Mouse (Mus musculus) midbrain, embryonic 16.5 days (tissue): ENCODE results near the gene Dbp. TPM values are rescaled to one million over a fixed set of nuclear protein-coding genes. Genes with fewer than 3 reads are reported as not detected.

Experiments used
- ATAC-seq: fragments of 200-750 bp; cut with Nextera tagmentation; 2 replicates; pipeline ENCODE4 v1.8.0; 2017; ENCODE audit warnings: moderate TSS enrichment
- H3K27ac ChIP-seq: fragments of 300-500 bp; sonication (generic); 2 replicates; pipeline ENCODE4 v1.5.1; 2014; ENCODE audit warnings: mild to moderate bottlenecking, low read length, mixed read lengths
- H3K27me3 ChIP-seq: fragments of 300-500 bp; sonication (generic); 2 replicates; pipeline ENCODE4 v1.6.1; 2014; ENCODE audit warnings: low read depth, low read length, mixed read lengths; ENCODE audit not compliant: control insufficient read depth, insufficient read depth
- H3K36me3 ChIP-seq: fragments of 300-500 bp; sonication (generic); 2 replicates; pipeline ENCODE4 v1.6.1; 2014; ENCODE audit warnings: mild to moderate bottlenecking, low read length, moderate library complexity, mixed read lengths; ENCODE audit not compliant: control insufficient read depth, insufficient read depth
- H3K4me1 ChIP-seq: fragments of 300-500 bp; sonication (generic); 2 replicates; pipeline ENCODE4 v1.6.1; 2014; ENCODE audit warnings: mild to moderate bottlenecking, low read length, mixed read lengths; ENCODE audit not compliant: control insufficient read depth, insufficient read depth
- H3K4me2 ChIP-seq: fragments of 300-500 bp; sonication (generic); 2 replicates; pipeline ENCODE4 v1.6.1; 2014; ENCODE audit warnings: mild to moderate bottlenecking, low read length, mixed read lengths
- H3K4me3 ChIP-seq: fragments of 300-500 bp; sonication (generic); 2 replicates; pipeline ENCODE4 v1.5.1; 2014; ENCODE audit warnings: low read depth, mild to moderate bottlenecking, low read length, moderate library complexity, mixed read lengths
- H3K9ac ChIP-seq: fragments of 300-500 bp; sonication (generic); 2 replicates; pipeline ENCODE4 v1.6.1; 2014; ENCODE audit warnings: low read depth, low read length, mixed read lengths
- H3K9me3 ChIP-seq: fragments of 300-500 bp; sonication (generic); replicated peaks from 2 replicates; pipeline ENCODE4 v1.6.1; 2014; ENCODE audit warnings: mild to moderate bottlenecking, low read length, mixed read lengths; ENCODE audit not compliant: control insufficient read depth, poor library complexity, severe bottlenecking
- WGBS: fragments of 180-500 bp; shearing (Covaris S2); extraction: QIAGEN DNeasy Blood & Tissue Kit; methylation state at CpG from one replicate; pipeline ENCODE4 v1.1.7; 2014; 5-methylcytosine and 5-hydroxymethylcytosine counted together
- polyA plus RNA-seq: library from polyadenylated mRNA; unstranded; fragments of >200 nt; fragmentation: Nextera tagmentation; extraction: Ambion mirVana; gene quantifications from 2 replicates; pipeline ENCODE4 v1.2.1, GENCODE M21; 2015

Dbp gene
- polyA plus RNA-seq, 1 experiment from 2014 or later: 2.3 TPM

- no peak overlapping the region for H3K4me3 ChIP-seq
- peak overlapping the region; percentile 7; the same call in 1 of the 2 replicates for H3K9ac ChIP-seq
- no peak overlapping the region for H3K27ac ChIP-seq
- WGBS: 34% methylated on average over 11 of the region's 11 CpGs
- no peaks in the 10 kb centered on the region for H3K4me1 ChIP-seq
- H3K36me3 ChIP-seq: no peaks in the 10 kb centered on the region
- no peaks in the 10 kb centered on the region for H3K9me3 ChIP-seq
- H3K27me3 ChIP-seq: no peaks in the 10 kb centered on the region; the same call in 1 of the 2 replicates
- H3K4me2 ChIP-seq: peak overlapping the region; percentile 26
- 0 out of 2 replicates have a peak, but pooled peaks have one; percentile 14 for ATAC-seq
Measured at GRCm38 (mm10) chr7:45741777-45742176, 36.9 kb downstream of the Dbp start.

DNA sequence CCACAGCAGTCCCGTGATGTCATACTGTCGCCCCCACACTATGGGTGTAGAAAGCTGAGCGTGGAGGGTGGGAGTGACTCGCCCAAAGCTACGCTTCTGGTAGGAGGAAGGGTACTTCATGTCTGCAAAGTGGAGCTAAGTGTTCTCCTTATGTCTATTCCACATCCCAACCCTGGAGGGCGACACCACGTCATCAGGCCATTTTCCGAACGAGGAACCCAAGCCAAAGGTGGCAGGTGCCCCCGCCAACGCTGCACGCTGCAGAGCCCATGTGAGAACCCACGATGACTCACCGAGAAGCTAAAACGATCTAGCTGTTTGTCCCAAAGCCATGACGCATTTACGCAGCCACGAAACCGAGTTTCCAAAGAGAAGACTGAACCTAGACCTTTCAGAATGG is 37.5 kb downstream of the Dbp start:
- Histone ChIP-seq H3K9me3 (no peaks in the 10 kb centered on the region), H3K9ac (no peak overlapping the region), H3K27ac (no peak overlapping the region), H3K4me2 (peak overlapping the region; percentile 26), H3K4me1 (no peaks in the 10 kb centered on the region), H3K36me3 (no peaks in the 10 kb centered on the region), H3K4me3 (no peak overlapping the region), H3K27me3 (no peaks in the 10 kb centered on the region; the same call in 1 of the 2 replicates)
- WGBS: 36% methylated on average over 19 of the region's 19 CpGs
- no peak for ATAC-seq

DNA sequence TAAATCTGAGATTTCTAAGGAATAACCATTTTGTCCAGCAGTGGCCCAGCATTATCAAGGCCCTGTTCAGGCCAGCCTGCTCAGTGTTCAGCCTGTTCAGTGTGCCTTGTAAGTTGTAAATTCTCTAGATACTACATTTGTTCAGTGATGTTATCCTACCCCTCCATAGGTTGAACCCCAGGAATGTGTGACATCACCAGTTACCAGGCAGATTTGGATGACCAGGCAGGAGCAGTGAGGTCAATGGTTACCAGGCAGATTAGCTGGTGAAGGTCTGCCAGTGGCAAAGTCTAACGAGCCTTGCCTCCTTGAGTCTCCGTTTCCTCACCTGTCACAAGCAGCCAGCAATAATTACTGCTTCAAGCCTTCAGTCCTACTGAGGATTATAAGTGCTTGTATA is 39.5 kb downstream of the Dbp start:
- H3K4me3 ChIP-seq: no peak overlapping the region
- WGBS: 46% methylated on average over 2 of the region's 2 CpGs
- H3K9ac ChIP-seq: no peak overlapping the region
- no peaks in the 10 kb centered on the region for H3K9me3 ChIP-seq
- H3K4me1 ChIP-seq: peaks cover under 1% of the 10 kb centered on the region; the same call in 1 of the 2 replicates
- no peaks in the 10 kb centered on the region; the same call in 1 of the 2 replicates for H3K27me3 ChIP-seq
- H3K4me2 ChIP-seq: no peak overlapping the region
- ATAC-seq: no peak
- H3K27ac ChIP-seq: no peak overlapping the region
- no peaks in the 10 kb centered on the region for H3K36me3 ChIP-seq

DNA sequence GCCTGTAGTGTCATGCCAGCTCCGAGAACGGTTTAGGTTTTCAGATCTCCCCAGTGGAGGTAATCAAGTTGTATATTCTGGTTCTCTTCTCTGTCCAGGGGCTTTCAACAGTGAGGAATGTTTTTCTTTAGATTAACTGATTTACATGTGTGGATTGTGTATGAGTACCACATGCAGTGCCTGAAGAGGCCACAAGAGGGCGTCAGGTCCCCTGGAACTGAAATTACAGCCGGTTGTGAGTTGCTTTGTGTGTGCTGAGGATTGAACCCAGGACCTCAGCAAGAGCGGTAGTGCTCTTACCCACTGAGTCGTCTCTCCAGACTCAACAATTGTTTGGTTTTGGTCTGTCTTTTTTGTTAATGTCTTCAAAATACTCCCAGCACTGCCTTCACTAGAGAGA is 41.6 kb downstream of the Dbp start:
- H3K9ac ChIP-seq: no peak overlapping the region
- no peak overlapping the region for H3K4me2 ChIP-seq
- no peaks in the 10 kb centered on the region; the same call in 1 of the 2 replicates for H3K27me3 ChIP-seq
- no peaks in the 10 kb centered on the region for H3K9me3 ChIP-seq
- H3K36me3 ChIP-seq: no peaks in the 10 kb centered on the region
- H3K4me1 ChIP-seq: peaks cover 3% of the 10 kb centered on the region; the same call in 1 of the 2 replicates
- 73% methylated on average over 6 of the region's 6 CpGs for WGBS
- no peak for ATAC-seq
- H3K27ac ChIP-seq: no peak overlapping the region
- H3K4me3 ChIP-seq: no peak overlapping the region

DNA sequence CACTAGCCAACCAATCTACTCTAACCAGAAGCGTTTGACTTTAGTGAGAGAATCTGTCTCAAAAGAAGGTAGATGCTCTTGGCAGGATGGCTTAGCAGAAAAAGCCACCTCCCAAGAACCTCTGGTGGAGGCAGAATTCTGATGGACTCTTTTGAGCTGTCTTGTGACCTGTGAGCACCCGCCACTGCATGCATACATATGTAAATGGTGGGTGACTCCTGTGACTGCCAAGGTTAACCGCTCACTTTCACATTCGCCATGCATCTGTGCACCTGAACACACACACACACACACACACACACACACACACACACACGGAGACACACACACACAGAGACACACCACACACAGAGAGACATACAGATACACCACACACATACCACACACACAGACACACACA is 42.6 kb downstream of the Dbp start:
- Histone ChIP-seq H3K27me3 (no peaks in the 10 kb centered on the region), H3K4me3 (no peak overlapping the region), H3K4me2 (no peak overlapping the region), H3K9me3 (no peaks in the 10 kb centered on the region), H3K4me1 (peaks cover 3% of the 10 kb centered on the region; the same call in 1 of the 2 replicates), H3K9ac (no peak overlapping the region), H3K36me3 (no peaks in the 10 kb centered on the region), H3K27ac (no peak overlapping the region)
- WGBS: 79% methylated on average over 5 of the region's 5 CpGs
- no peak for ATAC-seq

- no peak overlapping the region for H3K4me2 ChIP-seq
- H3K36me3 ChIP-seq: no peaks in the 10 kb centered on the region
- ATAC-seq: no peak
- no peak overlapping the region for H3K9ac ChIP-seq
- no peaks in the 10 kb centered on the region for H3K27me3 ChIP-seq
- no peaks in the 10 kb centered on the region for H3K9me3 ChIP-seq
- no peak overlapping the region for H3K4me3 ChIP-seq
- WGBS: 79% methylated on average over 7 of the region's 7 CpGs
- no peak overlapping the region for H3K27ac ChIP-seq
- peaks cover 3% of the 10 kb centered on the region; the same call in 1 of the 2 replicates for H3K4me1 ChIP-seq
Measured at GRCm38 (mm10) chr7:45748110-45748509, 43.2 kb downstream of the Dbp start.

DNA sequence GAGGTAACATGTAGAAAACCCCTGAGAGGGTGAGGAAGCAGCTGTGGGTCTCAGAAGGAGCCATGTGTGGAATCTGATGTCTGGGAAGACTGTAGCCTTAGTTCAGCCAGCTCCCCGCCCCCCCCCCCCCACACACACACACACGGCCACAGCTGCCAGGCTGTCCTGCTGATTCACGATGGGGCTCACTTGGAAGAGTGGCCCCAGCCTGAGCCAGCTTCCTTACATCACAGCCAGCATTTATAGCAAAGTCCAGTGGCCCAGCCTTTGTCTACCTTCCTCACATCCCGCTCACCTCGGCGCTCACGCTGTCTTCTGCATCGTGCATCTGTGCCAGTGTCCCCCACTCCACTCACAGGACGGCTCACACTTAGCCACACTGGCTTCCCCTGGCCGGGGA is 44.5 kb downstream of the Dbp start:
- Histone ChIP-seq H3K4me3 (no peak overlapping the region), H3K4me2 (no peak overlapping the region), H3K4me1 (peaks cover 3% of the 10 kb centered on the region; the same call in 1 of the 2 replicates), H3K9ac (0 out of 2 replicates have a peak overlapping the region, but pooled peaks have one; percentile 6), H3K36me3 (no peaks in the 10 kb centered on the region), H3K9me3 (no peaks in the 10 kb centered on the region), H3K27ac (no peak overlapping the region), H3K27me3 (no peaks in the 10 kb centered on the region)
- no peak for ATAC-seq
- WGBS: 51% methylated on average over 7 of the region's 10 CpGs

DNA sequence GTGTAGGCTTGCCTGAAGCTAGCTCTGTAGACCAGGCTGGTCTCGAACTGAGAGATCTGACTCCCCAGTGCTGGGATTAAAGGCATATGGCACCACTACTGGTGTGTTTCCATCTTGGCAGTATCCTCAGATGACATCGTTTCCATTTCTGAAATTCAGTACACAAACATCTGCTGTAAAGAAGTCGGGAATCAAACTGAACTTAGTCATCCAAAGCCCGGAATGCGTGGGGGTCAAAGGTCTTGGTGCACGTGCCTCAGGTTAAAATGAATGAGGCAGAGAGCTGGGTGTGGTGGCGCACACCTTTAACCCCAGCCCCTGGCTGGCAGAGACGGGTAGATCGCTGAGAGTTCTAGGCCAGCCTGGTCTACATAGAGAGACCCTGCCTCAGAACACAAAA is 45.3 kb downstream of the Dbp start:
- no peaks in the 10 kb centered on the region for H3K36me3 ChIP-seq
- WGBS: 83% methylated on average over 9 of the region's 9 CpGs
- no peak overlapping the region for H3K4me2 ChIP-seq
- no peak overlapping the region for H3K27ac ChIP-seq
- no peaks in the 10 kb centered on the region for H3K9me3 ChIP-seq
- H3K27me3 ChIP-seq: no peaks in the 10 kb centered on the region
- H3K4me1 ChIP-seq: peaks cover 3% of the 10 kb centered on the region; the same call in 1 of the 2 replicates
- H3K4me3 ChIP-seq: no peak overlapping the region
- ATAC-seq: no peak
- H3K9ac ChIP-seq: no peak overlapping the region

- H3K27ac ChIP-seq: no peak overlapping the region
- peaks cover 12% of the 10 kb centered on the region for H3K27me3 ChIP-seq
- ATAC-seq: no peak
- H3K4me2 ChIP-seq: no peak overlapping the region
- no peak overlapping the region for H3K9ac ChIP-seq
- H3K4me3 ChIP-seq: no peak overlapping the region
- no peaks in the 10 kb centered on the region for H3K9me3 ChIP-seq
- no peaks in the 10 kb centered on the region for H3K4me1 ChIP-seq
- H3K36me3 ChIP-seq: no peaks in the 10 kb centered on the region
- WGBS: 63% methylated on average over 6 of the region's 6 CpGs
Measured at GRCm38 (mm10) chr7:45755703-45756102, 50.8 kb downstream of the Dbp start.
